Mouse (Mus musculus) layer of hippocampus, adult 6 months (tissue): ENCODE results near the gene Vmn1r196. TPM values are rescaled to one million over a fixed set of nuclear protein-coding genes. Genes with fewer than 3 reads are reported as not detected.

ENCODE experiments used
- long read RNA-seq, 2 experiments: library from polyadenylated mRNA; unstranded; transcript quantifications; one replicate each; pipeline ENCODE4 v2.0.0; 2019 to 2020
- polyA plus RNA-seq: library from polyadenylated mRNA; unstranded; fragments of <200 nt; fragmentation: Nextera tagmentation; gene quantifications from 2 replicates; pipeline ENCODE4 v1.2.3, GENCODE M21; 2021

Vmn1r196 gene
- not detected in 2 replicates for polyA plus RNA-seq
- long read RNA-seq, experiment 1 = 0 reads
- long read RNA-seq, experiment 2 = 0 reads

GRCm38 (mm10) chr13:22289620-22290019, at the start of gene Vmn1r196:
Vmn1r196 (plus strand) TSS chr13:22289920.

DNA sequence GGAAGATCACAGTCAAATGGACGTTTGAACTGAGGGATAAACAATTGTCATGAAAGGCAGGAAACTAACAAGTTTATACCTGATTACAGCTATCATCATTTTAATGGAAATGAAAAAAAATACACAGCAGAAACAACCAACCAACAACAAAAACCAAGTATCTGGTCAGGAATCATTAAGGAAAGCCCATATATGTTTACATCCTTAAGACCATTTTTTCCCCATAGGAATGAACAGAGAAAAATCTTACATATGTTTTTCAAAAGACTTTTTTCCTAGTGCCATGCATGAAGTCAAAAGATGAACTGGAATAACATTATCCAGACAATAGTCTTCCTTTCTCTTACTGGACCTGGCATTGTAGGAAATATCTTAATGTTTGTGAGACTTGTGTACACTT, 45.8 kb upstream of the Vmn1r196 start, which contains the start of gene Vmn1r194:
Gene Vmn1r194, plus strand, starts transcription at position 301 of the 400 bp plus-strand sequence.

DNA sequence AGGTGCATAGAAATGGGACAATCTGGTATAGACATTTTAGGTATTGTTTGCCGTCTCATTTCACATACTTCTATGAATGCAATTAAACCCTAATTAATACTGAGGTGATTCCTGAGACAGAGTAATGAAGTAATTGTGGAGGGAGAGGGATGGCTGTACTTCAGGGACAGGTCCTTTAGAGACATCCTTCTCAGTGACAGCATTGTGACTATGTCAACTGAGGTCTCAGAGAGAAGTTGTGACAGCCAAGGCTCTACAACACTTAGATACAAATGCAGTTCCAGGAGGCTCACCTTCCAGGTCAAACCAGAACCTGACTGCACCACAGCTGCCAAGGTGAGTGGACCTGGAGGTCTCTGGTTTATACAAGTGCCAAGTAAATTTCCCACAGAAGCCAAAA, 19.5 kb upstream of the Vmn1r196 start, which contains the start of gene Vmn1r195:
Gene Vmn1r195, plus strand, starts transcription at position 301 of the 400 bp plus-strand sequence.

GRCm38 (mm10) chr13:22324289-22324688, 34.6 kb downstream of the Vmn1r196 start, which contains the start of gene Vmn1r197:
Vmn1r197 (plus strand) TSS chr13:22324589.

Other genes with a start within 250 kb of the Vmn1r196 start
- 7.9 and 15.8 TPM in 2 replicates for gene Hist1h4i, start 248.6 kb upstream of the Vmn1r196 start, polyA plus RNA-seq
- 0.65 TPM in 1 of 2 replicates, not detected in the other for gene Hist1h2ag, start 247.0 kb upstream of the Vmn1r196 start, polyA plus RNA-seq
- gene Hist1h2bj, start 246.7 kb upstream of the Vmn1r196 start, polyA plus RNA-seq = 1.7 TPM in 1 of 2 replicates, not detected in the other
- not detected in 2 replicates for gene Vmn1r188, start 205.5 kb upstream of the Vmn1r196 start, polyA plus RNA-seq
- gene Vmn1r189, start 184.1 kb upstream of the Vmn1r196 start, polyA plus RNA-seq = not detected in 2 replicates
- not detected in 2 replicates for gene Vmn1r191, start 106.0 kb upstream of the Vmn1r196 start, polyA plus RNA-seq
- not detected in 2 replicates for gene Vmn1r192, start 98.8 kb upstream of the Vmn1r196 start, polyA plus RNA-seq
- not detected in 2 replicates for gene Vmn1r193, start 66.8 kb upstream of the Vmn1r196 start, polyA plus RNA-seq
- gene Vmn1r194, start 45.7 kb upstream of the Vmn1r196 start, polyA plus RNA-seq = not detected in 2 replicates
- not detected in 2 replicates for gene Vmn1r195, start 19.4 kb upstream of the Vmn1r196 start, polyA plus RNA-seq
- not detected in 2 replicates for gene Vmn1r197, start 34.7 kb downstream of the Vmn1r196 start, polyA plus RNA-seq
- gene Vmn1r198, start 60.4 kb downstream of the Vmn1r196 start, polyA plus RNA-seq = not detected in 2 replicates
- not detected in 2 replicates for gene Vmn1r199, start 89.9 kb downstream of the Vmn1r196 start, polyA plus RNA-seq
- gene Vmn1r200, start 100.5 kb downstream of the Vmn1r196 start, polyA plus RNA-seq = not detected in 2 replicates
- gene Vmn1r201, start 182.0 kb downstream of the Vmn1r196 start, polyA plus RNA-seq = not detected in 2 replicates
- gene Vmn1r202, start 215.5 kb downstream of the Vmn1r196 start, polyA plus RNA-seq = not detected in 2 replicates
- not detected in 2 replicates for gene Vmn1r203, start 228.2 kb downstream of the Vmn1r196 start, polyA plus RNA-seq